Mouse (Mus musculus) midbrain, embryonic 14.5 days (tissue): ENCODE measurements around the gene Aloxe3. TPM values are rescaled to one million over a fixed set of nuclear protein-coding genes. Genes with fewer than 3 reads are reported as not detected.

Experiments used
- ATAC-seq: fragments of 200-750 bp; cut with Nextera tagmentation; 2 replicates; pipeline ENCODE4 v1.8.0; 2017; ENCODE audit warnings: moderate number of reproducible peaks, moderate library complexity; ENCODE audit not compliant: low FRiP score, low TSS enrichment
- DNase-seq: peaks from one replicate; pipeline ENCODE4 v3.0.0-alpha.2; 2015
- H3K27ac ChIP-seq: fragments of 300-500 bp; sonication (generic); replicated peaks from 2 replicates; pipeline ENCODE4 v1.5.1; 2014; ENCODE audit warnings: mild to moderate bottlenecking, low read depth, low read length, moderate library complexity
- H3K27me3 ChIP-seq: fragments of 300-500 bp; sonication (generic); 2 replicates; pipeline ENCODE4 v1.6.1; 2014; ENCODE audit warnings: low read length, control low read depth, mixed read lengths; ENCODE audit not compliant: control insufficient read depth, insufficient read depth
- H3K36me3 ChIP-seq: fragments of 300-500 bp; sonication (generic); 2 replicates; pipeline ENCODE4 v1.6.1; 2014; ENCODE audit warnings: low read length, control low read depth; ENCODE audit not compliant: control insufficient read depth, insufficient read depth
- H3K4me1 ChIP-seq: fragments of 300-500 bp; sonication (generic); 2 replicates; pipeline ENCODE4 v1.6.1; 2014; ENCODE audit warnings: mild to moderate bottlenecking, antibody characterized with exemption, low read length, control low read depth; ENCODE audit not compliant: control insufficient read depth, insufficient read depth
- H3K4me2 ChIP-seq: fragments of 300-500 bp; sonication (generic); 2 replicates; pipeline ENCODE4 v1.6.1; 2014; ENCODE audit warnings: mild to moderate bottlenecking, low read length, moderate library complexity
- H3K4me3 ChIP-seq: fragments of 300-500 bp; sonication (generic); replicated peaks from 2 replicates; pipeline ENCODE4 v1.5.1; 2014; ENCODE audit warnings: low read depth, low read length
- H3K9ac ChIP-seq: fragments of 300-500 bp; sonication (generic); replicated peaks from 2 replicates; pipeline ENCODE4 v1.6.1; 2014; ENCODE audit warnings: mild to moderate bottlenecking, low read length, moderate library complexity
- H3K9me3 ChIP-seq: fragments of 300-500 bp; sonication (generic); 2 replicates; pipeline ENCODE4 v1.6.1; 2016; ENCODE audit warnings: low read length, control low read depth, mixed read lengths; ENCODE audit not compliant: control insufficient read depth
- WGBS: fragments of 180-500 bp; shearing (Covaris S2); extraction: QIAGEN DNeasy Blood & Tissue Kit; methylation state at CpG from one replicate; pipeline ENCODE4 v1.1.7; 2014; 5-methylcytosine and 5-hydroxymethylcytosine counted together
- polyA plus RNA-seq: library from polyadenylated mRNA; unstranded; fragments of >200 nt; fragmentation: Nextera tagmentation; extraction: Ambion mirVana; gene quantifications from 2 replicates; pipeline ENCODE4 v1.2.1, GENCODE M21; 2014

Gene Aloxe3
- polyA plus RNA-seq: 2.8 and 3.2 TPM in 2 replicates

DNA sequence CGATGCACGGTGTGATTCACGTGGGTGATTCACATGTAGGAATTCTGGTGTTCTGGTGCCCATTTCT is at the start of gene Aloxe3:
Aloxe3 (plus strand) TSS at position 45 of the 67 bp plus-strand sequence.
- H3K4me3 ChIP-seq: peak within 1 kb of the TSS; percentile 57
- H3K4me2 ChIP-seq: peak within 1 kb of the TSS; percentile 85
- DNase-seq (no peak), ATAC-seq (no peak)
- 4% methylated on average over 3 of the region's 3 CpGs for WGBS
- H3K4me1 ChIP-seq: peaks cover 10% of the 10 kb centered on the region; the same call in 1 of the 2 replicates
- H3K27ac ChIP-seq: peak within 1 kb of the TSS; percentile 82
- no peaks in the 10 kb centered on the region for H3K36me3 ChIP-seq
- peak within 1 kb of the TSS; percentile 54 for H3K9ac ChIP-seq
- peaks cover 3% of the 10 kb centered on the region; the same call in 1 of the 2 replicates for H3K27me3 ChIP-seq
- H3K9me3 ChIP-seq: no peaks in the 10 kb centered on the region

DNA sequence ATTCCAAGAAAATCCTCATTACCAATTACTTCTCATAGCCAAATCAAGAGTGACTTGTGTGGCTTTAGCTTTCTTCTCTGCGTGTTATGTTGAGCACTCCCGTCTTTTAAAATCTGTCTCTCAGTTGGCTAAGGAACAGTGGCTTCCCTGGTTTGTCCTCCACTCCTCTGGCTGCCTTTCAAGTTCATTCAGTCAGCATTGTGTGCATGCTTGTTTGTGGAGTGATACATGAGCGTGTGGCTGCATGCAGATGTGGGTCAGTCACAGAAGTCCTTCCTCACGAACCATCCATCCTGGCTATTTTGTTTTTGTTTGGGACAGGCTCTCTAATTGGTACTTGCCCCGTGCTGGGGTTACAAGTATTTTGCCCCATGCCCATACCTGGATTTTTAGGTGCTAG is 49.1 kb upstream of the Aloxe3 start:
- no peak for ATAC-seq
- H3K36me3 ChIP-seq: no peaks in the 10 kb centered on the region
- DNase-seq: no peak
- H3K4me2 ChIP-seq: no peak overlapping the region
- H3K9me3 ChIP-seq: no peaks in the 10 kb centered on the region
- H3K9ac ChIP-seq: no peak overlapping the region
- peaks cover 10% of the 10 kb centered on the region for H3K4me1 ChIP-seq
- no peak overlapping the region for H3K4me3 ChIP-seq
- no peaks in the 10 kb centered on the region for H3K27me3 ChIP-seq
- 72% methylated on average over 5 of the region's 5 CpGs for WGBS
- H3K27ac ChIP-seq: no peak overlapping the region

GRCm38 (mm10) chr11:69077316-69077715 is 48.4 kb upstream of the Aloxe3 start:
- no peak for DNase-seq
- H3K27me3 ChIP-seq: no peaks in the 10 kb centered on the region
- ATAC-seq: no peak
- H3K4me1 ChIP-seq: peaks cover 4% of the 10 kb centered on the region
- H3K27ac ChIP-seq: no peak overlapping the region
- H3K9me3 ChIP-seq: no peaks in the 10 kb centered on the region
- H3K36me3 ChIP-seq: no peaks in the 10 kb centered on the region
- no peak overlapping the region for H3K9ac ChIP-seq
- no peak overlapping the region for H3K4me2 ChIP-seq
- no peak overlapping the region for H3K4me3 ChIP-seq
- 83% methylated on average over 9 of the region's 9 CpGs for WGBS

DNA sequence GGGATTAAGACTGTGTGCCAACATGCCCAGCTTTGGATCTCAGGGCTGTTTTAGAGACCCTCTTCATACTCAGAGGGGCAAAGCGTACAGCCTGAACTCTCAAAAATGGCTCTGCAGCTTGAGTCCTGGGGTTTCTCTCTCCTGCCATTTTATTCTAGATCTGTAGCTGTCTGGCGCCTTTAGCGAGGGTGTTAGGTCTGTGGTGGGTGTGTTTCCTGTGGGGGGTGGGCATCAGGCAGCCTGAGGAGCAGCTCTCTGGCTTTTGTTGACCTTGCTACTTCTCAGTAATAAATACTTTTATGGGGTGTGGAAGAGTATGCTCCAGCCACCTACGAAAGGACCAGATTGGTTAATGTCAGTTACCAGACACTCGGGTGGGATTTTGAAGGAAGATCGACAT is 47.7 kb upstream of the Aloxe3 start:
- DNase-seq (no peak), ATAC-seq (no peak)
- H3K9me3 ChIP-seq: no peaks in the 10 kb centered on the region
- H3K27me3 ChIP-seq: no peaks in the 10 kb centered on the region
- H3K4me2 ChIP-seq: no peak overlapping the region
- 85% methylated on average over 6 of the region's 6 CpGs for WGBS
- no peaks in the 10 kb centered on the region for H3K4me1 ChIP-seq
- no peak overlapping the region for H3K9ac ChIP-seq
- no peak overlapping the region for H3K4me3 ChIP-seq
- no peaks in the 10 kb centered on the region for H3K36me3 ChIP-seq
- H3K27ac ChIP-seq: no peak overlapping the region

- Histone ChIP-seq H3K4me2 (no peak overlapping the region), H3K27ac (no peak overlapping the region), H3K36me3 (no peaks in the 10 kb centered on the region), H3K9ac (no peak overlapping the region), H3K4me1 (no peaks in the 10 kb centered on the region), H3K4me3 (no peak overlapping the region), H3K9me3 (no peaks in the 10 kb centered on the region), H3K27me3 (no peaks in the 10 kb centered on the region)
- no peak for ATAC-seq
- 79% methylated on average over 5 of the region's 5 CpGs for WGBS
- DNase-seq: no peak
These were observed 46.8 kb upstream of the Aloxe3 start for GRCm38 (mm10) chr11:69078805-69079438.

GRCm38 (mm10) chr11:69080102-69080854 is 45.4 kb upstream of the Aloxe3 start:
- Histone ChIP-seq H3K27ac (no peak overlapping the region), H3K9ac (no peak overlapping the region), H3K4me1 (no peaks in the 10 kb centered on the region), H3K4me2 (no peak overlapping the region), H3K4me3 (no peak overlapping the region), H3K36me3 (no peaks in the 10 kb centered on the region), H3K9me3 (no peaks in the 10 kb centered on the region), H3K27me3 (no peaks in the 10 kb centered on the region)
- WGBS: 89% methylated on average over 15 of the region's 15 CpGs
- DNase-seq (no peak), ATAC-seq (no peak)

DNA sequence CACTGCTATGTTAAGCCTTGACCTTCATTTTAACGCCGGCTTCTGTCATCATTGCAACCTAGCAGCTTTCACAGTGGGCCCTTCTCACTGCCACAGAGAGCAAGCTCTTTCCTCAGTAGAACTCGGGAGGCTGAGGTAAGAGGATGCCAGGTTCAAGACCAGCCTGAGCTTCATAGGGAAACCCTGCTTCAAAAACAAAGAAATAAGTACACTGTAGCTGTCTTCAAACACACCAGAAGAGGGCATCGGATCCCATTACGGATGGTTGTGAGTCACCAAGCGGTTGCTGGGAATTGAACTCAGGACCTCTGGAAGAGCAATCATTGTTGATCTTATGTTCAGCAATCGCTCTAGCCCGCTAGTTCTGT is 44.9 kb upstream of the Aloxe3 start:
- Histone ChIP-seq H3K4me1 (no peaks in the 10 kb centered on the region), H3K27ac (no peak overlapping the region), H3K9ac (no peak overlapping the region), H3K27me3 (no peaks in the 10 kb centered on the region), H3K36me3 (no peaks in the 10 kb centered on the region), H3K4me2 (no peak overlapping the region), H3K9me3 (no peaks in the 10 kb centered on the region), H3K4me3 (no peak overlapping the region)
- DNase-seq (no peak), ATAC-seq (no peak)
- 84% methylated on average over 8 of the region's 8 CpGs for WGBS

DNA sequence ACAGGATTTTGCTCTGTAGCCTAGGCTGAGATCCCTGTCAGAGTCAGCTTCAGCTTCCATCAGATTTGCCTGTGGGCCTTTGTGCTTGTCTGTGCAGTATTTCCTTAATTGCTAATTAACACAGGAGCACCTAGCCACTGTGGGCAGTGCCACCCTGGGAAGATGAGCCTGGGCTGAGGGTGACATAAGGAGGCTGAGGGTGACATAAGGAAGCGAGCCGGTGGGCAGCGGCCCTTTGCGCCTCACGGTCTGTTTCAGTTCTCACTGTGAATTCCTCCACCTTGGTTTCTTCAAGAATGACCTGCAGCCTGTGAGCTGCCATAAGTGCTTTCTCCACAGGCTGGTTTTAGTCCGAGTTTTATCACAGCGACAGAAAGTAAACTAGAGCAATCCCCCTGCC is 44.1 kb upstream of the Aloxe3 start:
- Histone ChIP-seq H3K9me3 (no peaks in the 10 kb centered on the region), H3K27me3 (no peaks in the 10 kb centered on the region), H3K9ac (no peak overlapping the region), H3K4me2 (no peak overlapping the region), H3K4me1 (no peaks in the 10 kb centered on the region), H3K36me3 (no peaks in the 10 kb centered on the region), H3K4me3 (no peak overlapping the region), H3K27ac (no peak overlapping the region)
- 88% methylated on average over 7 of the region's 7 CpGs for WGBS
- ATAC-seq (no peak), DNase-seq (no peak)

DNA sequence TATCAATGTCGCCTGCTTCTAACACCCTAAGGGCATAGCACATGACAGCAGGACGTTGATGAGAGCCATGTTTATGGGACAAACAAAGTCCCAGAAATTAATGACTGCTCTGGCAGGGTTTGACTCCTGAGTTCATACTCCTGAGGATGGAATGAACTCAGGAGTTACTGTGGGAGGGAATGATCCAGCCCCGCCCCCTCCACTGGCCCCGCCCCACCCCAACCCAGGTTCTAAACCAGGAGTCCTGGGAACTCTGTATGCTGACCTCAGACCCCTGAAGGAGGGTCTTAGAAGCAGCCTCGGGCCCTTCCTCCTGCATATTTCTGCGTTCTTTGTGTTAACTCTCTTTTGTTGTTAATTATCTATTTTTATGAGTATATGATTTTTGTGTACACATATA is 40.1 kb upstream of the Aloxe3 start:
- Histone ChIP-seq H3K27me3 (no peaks in the 10 kb centered on the region), H3K4me1 (peaks cover 15% of the 10 kb centered on the region), H3K4me3 (no peak overlapping the region), H3K27ac (no peak overlapping the region), H3K4me2 (no peak overlapping the region), H3K9ac (no peak overlapping the region), H3K36me3 (peaks cover 12% of the 10 kb centered on the region), H3K9me3 (no peaks in the 10 kb centered on the region)
- 67% methylated on average over 6 of the region's 6 CpGs for WGBS
- no peak for DNase-seq
- no peak for ATAC-seq
